Mouse (Mus musculus) cerebellum, adult 2 months (tissue): ENCODE data around the gene Fip1l1.

Experiments used
- CTCF ChIP-seq: fragments of 200-500 bp; IDR thresholded peaks from 2 replicates; pipeline ENCODE4 v1.5.1; 2011; ENCODE audit warnings: low read depth, mild to moderate bottlenecking, control low read depth, low read length, moderate library complexity, borderline replicate concordance; ENCODE audit not compliant: insufficient read depth
- POLR2A ChIP-seq: fragments of 200-500 bp; IDR thresholded peaks from 2 replicates; pipeline ENCODE4 v1.6.1; 2011; ENCODE audit warnings: low read length, control low read depth, borderline replicate concordance; ENCODE audit not compliant: insufficient read depth

DNA sequence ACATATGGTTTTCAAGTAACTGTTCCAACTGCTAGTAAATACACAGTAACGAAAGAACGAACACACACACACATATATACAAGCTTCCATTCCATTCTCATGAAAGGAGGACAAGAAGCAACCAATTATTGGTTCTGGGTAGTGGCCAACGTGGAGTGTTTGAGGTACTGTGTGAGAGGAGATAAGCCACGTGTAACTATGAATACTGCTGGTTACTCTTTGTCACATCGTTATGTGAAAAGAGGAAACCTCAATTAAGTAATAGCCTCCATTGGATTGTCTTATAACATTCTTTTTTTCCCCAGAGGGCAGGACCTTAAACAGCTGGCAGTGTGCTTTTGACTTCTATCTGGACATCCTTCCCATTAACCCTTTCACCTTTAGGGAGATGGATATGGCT, 8.2 kb upstream of the Fip1l1 start:
- TF ChIP-seq CTCF (no peak), POLR2A (no peak)
